Mouse (Mus musculus): Measurements from ENCODE around the gene Cabp1.
"Not testable (repeated sequence)": the region's sequence is repeated elsewhere in the genome, so short reads cannot be mapped to it uniquely, and the experiment has no call there.

Gene Cabp1

GRCm38 (mm10) chr5:115149675-115150459 is 44.3 kb downstream of the Cabp1 start:
- DNase-seq, result no peak

DNA sequence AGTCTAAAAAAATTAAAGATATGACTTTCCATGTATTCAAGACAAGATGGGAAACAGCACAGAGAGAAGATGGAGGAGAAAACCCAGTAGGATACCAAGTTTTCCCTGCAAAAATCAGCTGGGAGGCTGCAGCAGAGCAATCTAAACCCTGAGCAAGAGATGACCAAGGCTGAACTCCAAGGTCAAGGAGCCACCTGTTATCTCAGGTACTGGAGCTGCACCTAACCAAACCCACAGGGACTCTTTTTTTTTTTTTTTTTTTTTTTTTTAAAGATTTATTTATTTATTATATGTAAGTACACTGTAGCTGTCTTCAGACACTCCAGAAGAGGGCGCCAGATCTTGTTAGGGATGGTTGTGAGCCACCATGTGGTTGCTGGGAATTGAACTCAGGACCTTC is 45.3 kb downstream of the Cabp1 start:
- DNase-seq, result not testable (repeated sequence)

- DNase-seq, result no peak
These were observed 45.8 kb downstream of the Cabp1 start for GRCm38 (mm10) chr5:115148378-115148777.

DNA sequence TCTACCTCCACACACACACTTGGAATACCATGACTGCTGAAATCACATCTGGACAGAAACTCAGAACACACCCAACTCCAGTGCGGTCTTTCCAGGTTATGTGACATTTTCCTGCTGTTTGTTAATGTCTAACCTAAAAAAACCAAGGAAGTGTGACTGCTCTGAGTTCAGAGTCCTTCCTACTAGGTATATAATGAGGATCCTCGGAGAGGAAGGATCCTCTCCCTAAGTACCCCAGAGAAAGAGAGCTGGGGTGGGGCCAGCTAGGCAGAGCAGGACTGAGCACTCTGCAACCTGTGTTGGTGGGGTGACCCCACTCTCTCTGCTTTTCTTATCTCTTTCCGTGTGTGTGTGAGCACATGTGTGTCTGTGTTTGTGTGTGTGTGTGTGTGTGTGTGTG is 46.8 kb downstream of the Cabp1 start:
- no peak for DNase-seq

GRCm38 (mm10) chr5:115146747-115147130 is 47.4 kb downstream of the Cabp1 start:
- DNase-seq, result no peak

DNA sequence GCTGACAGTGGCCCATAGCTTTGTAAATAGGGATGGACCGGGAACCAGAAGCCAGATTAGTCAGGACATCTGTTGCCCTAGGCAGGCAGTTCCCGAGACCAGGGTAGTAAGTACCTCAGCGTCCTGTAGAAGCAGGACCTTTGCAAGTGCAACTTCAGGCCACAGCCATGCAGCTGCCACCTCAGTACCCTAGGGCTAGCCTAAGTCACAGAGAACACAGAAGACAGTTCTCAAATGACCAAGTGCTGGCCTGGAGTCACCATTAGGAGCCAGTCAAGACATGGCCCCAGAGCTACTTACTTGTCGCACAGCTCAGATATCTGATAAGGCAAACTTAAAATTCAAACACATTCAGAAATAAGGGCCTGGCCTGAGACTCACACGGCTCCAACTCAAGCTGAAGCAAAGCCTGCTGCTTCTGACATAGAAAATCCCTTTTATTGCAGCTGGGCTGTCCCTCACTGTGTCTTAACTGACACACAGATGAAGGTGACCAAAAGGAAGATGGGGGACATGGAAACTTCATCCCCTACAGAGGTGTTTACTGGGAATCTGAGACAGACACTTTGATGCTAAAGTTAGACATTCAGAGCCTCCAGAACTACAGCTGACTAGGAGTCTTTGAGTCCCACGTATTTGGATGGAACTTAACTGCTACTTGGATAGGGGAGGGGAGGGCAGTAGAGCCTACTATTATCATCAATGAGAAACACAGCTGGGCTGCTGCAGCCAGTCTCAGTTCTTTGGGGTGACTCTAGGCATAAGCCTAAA is 48.0 kb downstream of the Cabp1 start:
- no peak for DNase-seq

DNA sequence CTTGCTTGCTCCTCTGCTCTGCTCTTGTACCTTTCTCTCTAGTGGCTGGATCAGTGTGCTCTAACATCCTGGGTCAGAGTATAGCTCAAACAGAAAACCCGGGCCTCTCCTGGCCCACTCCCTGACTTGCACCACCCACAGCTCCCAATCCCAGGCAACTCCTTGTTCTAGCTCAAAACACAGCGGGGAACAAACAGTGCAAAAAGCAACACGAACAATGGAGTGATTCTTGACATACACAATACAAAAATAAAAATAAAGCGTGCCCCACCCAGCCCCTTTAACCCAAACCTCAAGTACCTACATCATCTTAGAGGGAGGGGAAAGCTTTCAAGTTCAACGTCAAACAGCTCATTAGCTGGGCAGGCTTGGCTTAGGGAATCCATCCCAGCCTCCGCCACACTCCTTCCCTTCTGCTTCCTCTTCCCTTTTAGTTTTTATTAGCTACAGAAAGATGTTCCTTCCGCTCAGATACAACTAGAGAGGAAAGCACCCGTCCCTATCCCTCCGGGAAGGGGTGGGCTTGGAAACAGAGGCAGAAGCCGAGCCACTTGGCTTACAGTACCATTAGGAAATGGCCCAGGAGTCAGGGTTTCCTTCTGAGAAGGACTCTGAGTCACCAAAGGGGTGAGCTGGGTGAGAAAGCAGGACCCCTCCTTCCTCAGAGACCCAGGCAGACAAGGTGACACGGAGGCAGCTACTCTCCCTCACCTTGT is 48.8 kb downstream of the Cabp1 start:
- DNase-seq, result no peak

GRCm38 (mm10) chr5:115144471-115144870 is 49.7 kb downstream of the Cabp1 start:
- no peak for DNase-seq

DNA sequence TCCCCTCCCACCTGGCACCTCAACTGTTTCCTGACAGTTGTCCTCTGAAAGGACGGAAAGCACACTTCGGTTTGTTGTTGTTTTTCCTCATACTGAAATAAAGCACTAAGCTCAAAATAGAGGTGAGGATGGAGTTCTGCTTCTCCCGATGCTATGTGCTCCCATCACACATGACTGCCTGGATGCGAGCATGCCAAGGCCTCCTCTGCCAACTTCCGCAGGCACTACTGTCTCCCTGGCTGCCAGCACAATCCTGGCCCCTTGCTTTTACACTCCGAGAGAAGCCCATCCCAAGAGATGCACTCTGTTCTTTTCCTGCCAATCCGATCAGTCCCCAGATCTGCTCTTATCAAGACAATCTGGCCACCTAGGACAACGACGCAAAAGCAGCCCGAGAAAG is 50.6 kb downstream of the Cabp1 start:
- peak; percentile 82 to 85 for DNase-seq

DNA sequence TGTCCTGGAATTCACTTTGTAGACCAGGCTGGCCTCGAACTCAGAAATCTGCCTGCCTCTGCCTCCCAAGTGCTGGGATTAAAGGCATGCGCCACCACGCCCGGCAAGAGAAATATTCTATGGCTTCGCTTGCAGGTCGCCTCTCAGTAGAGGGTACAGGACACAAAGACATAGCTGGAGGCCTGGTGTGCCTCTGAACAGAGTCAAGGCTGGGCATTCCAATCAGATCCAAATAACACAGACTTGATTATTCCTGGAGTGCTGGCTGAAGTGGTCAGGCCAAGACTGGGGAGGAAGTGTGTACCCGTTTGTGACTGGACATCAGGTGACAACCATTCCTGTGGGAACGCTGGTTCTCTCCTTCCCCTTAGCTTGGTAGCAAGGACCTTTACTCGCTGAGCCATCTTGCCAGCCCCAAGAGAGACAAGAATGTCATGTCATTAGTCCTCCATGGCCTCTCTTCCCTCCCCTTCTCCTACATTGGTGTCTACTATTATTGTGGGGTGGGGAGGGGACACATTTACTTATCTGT is 51.9 kb downstream of the Cabp1 start:
- DNase-seq, result no peak

DNA sequence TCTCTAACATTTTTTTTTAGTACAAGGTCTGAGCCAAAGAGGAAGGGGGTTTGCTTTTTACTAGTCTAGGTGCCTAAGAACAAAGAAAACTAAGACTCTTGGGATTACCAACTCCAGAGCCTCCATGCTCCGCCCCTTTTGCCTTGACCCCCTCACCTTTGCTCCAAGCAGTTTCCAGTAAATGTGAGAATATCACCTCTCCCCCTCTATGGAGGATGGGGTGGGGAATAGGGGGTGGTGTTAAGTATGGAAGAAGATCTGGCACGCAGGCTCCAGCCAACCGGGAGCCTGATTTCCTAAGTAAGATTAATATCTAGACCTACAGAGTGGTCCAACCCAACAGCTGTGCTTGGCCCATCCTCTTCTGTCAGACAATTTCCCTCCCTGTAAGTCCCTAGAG is 53.5 kb downstream of the Cabp1 start:
- DNase-seq, result no peak

- DNase-seq, result no peak
These were observed 55.1 kb downstream of the Cabp1 start for GRCm38 (mm10) chr5:115139124-115139523.

GRCm38 (mm10) chr5:115134234-115135165 is 59.7 kb downstream of the Cabp1 start, which contains the start of gene Unc119b:
Gene Unc119b (minus strand): TSS chr5:115134975.
- DNase-seq, result peak; percentile 90 to 93

GRCm38 (mm10) chr5:115133358-115134066 is 60.7 kb downstream of the Cabp1 start:
- no peak for DNase-seq

DNA sequence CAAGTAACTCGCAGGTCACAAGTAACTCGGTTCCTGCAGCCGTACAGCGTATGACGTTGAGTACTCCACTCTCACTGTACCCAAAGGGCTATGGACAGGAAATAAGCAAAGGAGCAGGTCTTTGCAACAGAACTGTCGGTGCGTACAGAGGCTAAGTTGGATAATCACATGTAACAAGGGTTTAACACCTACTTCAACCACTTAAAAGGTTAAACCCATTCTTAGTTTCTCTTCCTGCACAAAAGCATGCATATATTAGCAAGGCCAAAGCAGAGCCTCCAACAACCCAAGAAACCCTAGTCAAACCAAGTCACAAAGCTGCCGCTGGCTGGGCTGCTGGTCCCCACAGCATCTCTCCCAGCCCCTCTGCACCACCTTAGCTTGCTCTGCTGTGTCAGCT is 61.7 kb downstream of the Cabp1 start:
- no peak for DNase-seq

- no peak for DNase-seq
These were observed 64.9 kb downstream of the Cabp1 start for GRCm38 (mm10) chr5:115129328-115129727.

DNA sequence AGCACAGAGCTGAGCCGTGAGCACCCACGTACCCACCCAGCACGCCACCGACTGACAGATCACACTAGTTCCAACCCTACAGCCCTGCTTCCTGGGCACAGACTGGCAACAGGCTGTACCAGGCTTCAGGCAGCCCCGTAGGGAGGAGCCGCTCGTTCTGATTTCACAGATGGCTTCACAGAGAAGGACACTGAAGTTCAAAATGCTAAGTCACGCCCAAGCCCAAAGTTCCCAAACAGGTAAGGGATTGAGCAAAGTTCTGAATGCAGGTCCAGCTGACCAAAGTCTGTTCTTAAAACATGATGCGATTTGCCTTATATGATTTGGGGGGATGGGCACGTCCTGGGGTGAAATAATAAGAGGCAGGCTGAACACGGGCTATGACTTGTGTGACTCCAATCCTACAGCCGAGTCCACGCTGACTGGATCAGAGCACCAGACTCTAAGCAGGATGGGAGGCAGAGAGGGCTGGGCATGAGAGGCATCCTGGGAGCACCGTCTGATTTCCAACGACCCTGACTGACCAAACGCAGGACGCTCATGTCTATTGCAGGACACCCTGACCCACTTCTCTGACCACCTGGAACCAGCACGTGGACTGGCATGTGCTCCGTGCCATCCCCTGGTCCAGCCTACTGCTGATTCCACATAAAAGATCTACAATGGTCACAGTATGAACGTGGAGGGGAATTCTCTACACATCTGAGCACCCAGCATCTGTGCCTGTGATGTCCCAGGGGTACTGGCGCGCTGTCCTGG is 66.6 kb downstream of the Cabp1 start:
- DNase-seq, result peak in 1 of 2 experiments; percentile 42

DNA sequence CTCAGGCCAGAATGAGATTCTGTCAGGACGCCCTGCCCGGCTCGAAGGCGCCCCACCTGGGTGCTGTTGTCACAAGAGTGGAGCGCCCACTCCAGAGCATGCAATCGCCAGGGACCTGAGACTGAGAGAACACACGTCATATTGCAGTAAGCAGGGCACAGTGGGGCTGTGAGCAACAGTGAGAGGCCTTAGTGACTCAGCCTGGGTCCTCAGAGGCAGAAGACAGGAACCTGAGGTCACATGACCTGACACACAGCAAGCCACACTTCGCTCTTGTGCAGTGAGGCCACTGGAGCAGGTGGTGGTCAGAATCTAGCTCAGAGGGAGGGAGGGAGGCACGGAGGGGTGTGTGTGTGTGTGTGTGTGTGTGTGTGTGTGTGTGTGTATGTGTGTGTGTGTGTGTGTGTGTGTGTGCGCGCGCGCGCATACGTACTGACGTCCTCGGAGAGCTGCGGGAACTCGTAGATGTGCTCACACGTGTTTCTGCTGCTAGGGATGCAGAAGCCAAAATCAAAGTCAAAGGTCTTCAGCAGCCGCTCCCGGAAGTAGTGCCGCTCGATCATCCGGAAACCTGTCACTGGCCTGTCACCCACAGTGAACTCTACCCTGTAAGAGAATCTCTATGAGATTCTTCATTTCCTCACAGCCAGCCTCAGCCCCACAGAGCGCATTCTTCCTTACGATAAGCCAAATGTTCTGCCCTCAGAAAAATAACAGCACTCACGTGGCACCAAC is 67.4 kb downstream of the Cabp1 start:
- no peak for DNase-seq

DNA sequence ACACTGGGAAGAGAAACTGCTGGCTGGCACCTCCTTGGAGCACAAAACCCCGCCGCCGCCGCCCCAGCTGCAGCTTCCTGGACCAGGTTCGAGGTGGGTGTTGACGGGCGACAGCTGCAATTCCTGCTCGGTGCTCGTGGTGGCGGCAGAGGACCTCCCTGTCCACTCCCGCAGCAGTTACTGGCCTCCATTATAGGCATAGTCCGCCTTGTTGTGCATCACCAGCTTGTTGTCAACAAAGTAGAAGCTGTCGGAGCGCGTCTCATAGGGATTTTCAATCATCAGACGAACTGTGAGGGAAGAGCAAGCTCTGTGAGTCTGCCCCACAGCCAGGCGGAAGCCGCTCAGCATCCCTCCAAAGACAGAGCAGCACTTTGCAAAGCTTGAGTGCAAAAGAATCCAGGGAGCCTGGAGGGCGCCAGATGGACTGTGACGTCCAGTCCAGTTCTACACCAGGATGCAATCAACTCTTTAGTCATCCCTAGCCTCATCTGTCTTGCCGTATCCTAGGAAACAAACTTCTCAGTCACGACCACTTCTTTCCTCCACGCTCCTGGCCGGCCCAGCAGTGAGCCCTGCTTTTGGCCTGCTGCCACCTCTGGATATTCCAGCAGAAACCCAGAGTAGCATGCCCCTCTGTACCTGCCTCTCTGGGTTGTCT is 68.8 kb downstream of the Cabp1 start:
- peak; percentile 93 for DNase-seq

Measured in cerebellum, postnatal 14 days (tissue).